Mouse (Mus musculus): ENCODE measurements at regions not wholly inside any gene's neighbourhood (a gene's known extent, or its start where the extent isn't known, plus 50 kb on each side); places are given as distances from the start of the nearest gene placed in this dataset.

DNA sequence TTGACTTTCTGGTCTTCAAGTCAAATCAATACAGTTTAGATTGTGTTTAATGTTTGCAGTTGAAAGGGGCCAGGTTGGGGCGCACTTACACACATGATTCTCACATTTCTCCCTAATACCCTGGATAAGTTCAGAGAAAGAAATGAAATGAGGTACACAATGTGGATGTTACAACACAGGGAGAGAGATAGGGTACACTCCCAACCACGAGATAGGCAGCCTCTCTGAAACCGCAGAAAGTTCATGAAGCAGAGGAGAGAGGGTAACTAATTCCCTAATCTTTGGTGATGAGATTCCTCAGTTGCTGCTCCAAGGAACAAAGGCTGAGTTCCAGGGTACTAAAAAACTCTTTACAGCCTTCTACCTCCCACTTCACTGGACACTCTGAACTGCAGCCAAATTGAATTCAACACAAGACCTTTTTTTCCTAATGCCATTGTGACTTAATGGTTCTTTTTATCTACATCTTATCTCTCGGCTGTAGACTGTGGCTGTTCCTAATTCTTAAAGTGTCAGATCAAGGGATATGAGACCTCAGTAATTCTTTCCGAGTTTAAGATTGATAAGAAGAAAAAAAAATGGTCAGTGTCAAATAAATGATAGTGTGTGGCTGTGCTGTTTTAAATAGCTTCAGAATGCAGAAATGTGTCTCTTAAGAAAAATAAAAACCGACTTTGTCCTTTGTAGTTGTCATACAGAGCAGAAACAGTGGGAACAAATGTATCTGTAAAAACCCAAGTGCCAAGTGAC lies 193.8 kb upstream of the Atp2b1 start:
- no peak for DNase-seq

DNA sequence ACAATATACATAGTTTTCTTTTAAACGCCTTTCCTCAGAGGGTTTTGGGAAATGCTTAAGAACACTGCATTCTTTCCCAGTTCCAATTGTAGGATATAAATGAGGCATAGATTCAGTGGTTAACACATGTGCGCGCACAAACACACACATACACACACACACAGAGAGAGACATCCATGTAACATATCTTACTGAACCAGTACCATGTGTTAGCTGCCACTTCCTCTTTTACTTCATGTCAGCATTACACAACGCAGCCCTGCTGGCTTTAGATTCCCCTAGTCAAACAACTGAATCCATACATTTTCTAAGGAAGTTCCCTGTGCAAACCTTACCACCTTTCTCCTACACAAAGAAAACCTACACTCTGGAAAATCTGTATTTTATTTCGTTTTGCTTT lies 189.1 kb upstream of the Atp2b1 start:
- no peak for DNase-seq

DNA sequence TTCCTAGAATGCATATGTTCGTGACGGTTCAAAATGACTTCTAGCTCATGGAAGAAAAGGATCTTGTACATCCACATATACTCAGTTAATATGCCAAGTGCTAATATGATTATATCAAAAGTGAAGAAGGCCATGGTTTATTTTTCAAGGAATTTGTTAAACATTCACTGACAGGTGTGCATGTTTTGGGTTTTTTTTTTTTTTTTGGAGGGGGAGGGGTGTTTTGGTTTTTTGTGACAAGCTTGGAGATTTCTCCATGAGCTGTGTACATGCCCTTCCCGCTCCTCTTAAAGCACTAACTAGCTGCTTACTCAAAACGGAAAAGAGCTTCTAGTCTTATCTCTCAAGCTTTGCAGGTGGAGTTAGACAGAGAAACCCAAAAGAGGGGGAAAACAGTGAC lies 187.1 kb upstream of the Atp2b1 start:
- DNase-seq, result no peak

DNA sequence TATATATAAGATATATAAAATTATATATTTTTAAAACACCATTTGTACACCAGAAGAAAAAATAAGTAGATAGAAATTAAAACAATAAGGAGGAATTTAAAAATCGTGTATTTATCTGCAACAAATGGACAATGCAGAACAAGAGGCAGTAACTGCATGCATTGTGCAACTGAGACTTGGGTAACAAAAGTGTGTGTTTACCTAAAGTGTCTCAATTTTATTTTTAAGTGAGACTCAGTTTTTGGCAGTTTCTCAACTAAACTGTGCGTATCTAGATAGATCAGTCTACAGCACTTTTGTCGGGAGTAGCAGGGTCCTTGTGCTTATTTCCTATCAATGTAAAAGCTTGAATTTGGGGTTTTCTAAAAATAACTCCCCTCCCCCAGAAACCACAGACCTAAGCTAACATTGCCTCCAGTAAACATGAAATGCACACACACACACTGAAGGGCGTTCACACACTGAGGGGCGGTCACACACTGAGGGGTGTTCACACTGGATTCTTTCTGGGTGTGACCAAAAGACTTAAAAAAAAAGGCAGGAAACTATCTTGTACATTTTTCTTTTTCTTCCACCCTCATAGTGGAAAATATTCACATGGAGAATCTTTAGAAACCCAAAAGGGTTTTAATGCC lies 185.7 kb upstream of the Atp2b1 start:
- DNase-seq, result no peak

DNA sequence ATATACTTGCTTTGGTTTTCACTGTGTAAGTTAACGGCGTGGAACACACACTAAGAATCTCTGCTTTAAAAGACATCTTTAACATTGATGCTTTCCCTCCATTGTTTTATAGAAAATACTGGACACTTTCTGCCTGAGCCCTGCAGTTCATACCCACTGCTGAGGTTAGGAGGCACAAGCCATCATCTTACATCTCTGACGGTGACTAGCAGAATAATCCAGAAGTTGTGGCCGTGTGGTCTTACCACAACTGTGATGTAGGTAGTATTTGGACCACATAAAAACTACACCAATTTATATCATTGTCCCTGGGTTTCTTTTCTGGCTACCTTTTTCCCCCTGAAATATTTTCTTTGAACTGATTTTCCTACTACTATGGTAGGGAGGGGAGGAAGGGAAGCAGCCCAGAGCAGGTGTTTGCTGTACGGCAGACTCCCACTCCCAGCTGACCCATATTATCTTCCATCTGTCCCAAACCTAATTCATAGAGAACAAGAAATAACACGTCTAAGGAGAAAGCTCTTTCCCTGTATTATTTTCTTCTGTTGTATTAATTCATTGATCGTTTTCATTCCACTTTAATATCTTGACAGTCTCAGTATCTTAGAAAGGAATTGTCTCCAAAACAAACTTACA lies 180.1 kb upstream of the Atp2b1 start:
- no peak for DNase-seq

DNA sequence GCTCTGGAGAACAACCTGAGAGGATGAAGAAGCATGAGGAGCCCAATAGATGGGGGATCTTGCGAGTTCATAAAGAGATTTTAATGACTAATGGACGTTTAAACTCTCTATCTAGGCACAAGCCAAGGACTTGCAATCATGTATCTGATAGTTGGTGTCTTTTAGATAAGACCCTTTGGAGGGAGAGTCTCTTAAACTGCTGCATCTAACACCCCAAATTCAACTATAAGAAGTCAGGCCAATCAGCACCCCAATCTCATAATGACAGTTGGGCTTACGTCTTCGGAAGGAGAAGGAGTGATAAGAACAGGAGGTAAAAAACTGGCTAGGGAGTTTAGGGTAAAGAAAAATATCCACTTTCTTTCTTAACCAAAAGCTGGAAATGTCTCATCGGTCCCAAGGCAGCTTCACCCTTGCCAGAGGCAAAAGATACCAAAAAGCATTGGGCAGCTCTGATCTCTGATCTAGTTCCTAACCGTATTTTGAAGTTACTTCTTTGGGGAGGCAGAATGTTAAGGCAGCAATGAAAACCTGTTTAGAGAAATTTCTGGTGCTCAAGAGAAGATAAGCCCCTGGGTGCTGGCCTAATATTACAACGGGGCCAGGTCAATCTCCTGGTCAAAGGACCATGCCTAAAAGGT lies 173.6 kb upstream of the Atp2b1 start:
- no peak for DNase-seq

DNA sequence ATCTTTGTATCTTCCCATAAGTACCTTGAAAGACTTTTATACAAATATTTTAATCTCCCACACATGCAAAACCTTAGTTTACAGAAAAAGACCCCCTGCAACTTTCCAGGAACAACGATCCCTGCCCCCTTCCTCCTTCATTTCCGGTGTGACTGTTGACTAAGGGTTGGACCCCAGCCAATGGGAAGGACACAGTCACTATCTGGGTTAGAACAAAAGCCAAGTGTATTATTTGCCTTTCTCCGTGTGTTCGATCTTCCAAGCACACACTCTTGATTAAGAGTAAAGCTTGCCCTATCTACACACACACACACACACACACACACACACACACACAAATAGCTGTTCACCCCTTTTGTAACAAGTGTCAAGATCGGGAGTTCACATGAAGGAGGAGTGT lies 172.8 kb upstream of the Atp2b1 start:
- peak; percentile 26 for DNase-seq

DNA sequence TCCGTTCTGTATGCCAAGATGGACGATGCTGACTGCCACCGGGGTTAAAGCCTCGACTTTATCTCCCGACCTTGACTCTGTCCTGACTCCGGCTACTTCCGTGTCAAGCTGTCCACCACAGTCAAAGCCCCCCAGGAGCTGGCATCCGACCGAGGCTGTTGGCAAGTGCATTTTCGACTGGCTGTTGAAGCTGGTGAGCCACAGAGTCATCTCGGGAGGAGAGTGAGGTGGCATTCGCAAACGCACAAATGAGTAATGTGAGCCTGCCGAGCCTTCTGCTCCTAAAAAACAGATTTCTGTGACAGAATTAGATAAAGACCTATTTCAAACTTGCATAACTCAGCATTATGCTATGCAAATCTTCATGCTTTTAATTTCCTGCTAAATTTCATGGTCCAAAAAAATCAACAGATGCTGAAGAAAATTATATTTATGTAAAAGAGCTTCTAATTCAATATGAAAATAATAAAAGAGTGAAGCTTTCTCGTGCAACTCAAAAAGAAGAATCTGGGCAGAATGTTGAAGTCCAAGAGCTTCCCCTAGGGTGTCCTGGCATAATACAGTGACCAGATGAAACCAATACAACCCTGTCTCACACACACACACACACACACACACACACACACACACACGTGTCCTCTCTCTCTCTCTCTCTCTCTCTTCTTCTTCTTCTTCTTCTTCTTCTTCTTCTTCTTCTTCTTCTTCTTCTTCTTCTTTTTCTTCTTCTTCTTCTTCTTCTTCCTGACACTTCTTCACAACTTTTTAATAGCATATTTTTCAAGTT lies 171.2 kb upstream of the Atp2b1 start:
- peak; percentile 54 for DNase-seq

DNA sequence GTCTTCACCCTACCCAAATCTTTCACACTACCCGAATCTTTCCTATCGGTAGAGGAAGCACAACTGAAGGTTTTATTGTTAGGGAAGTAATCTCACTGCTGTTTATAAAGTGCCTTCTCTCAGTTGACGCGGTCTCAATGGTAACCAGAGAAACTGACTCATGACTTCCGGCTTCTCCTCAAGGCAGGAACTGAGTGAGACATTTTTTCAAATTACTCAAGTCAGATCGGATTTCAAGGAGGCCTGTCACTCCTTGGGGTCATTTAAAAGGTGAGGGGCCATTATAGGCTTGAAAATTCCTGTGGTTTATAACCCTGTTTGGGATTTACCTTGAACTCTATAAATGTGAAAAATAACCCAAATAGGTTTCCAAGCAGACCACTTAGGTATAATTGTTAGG lies 170.0 kb upstream of the Atp2b1 start:
- peak; percentile 6 for DNase-seq

DNA sequence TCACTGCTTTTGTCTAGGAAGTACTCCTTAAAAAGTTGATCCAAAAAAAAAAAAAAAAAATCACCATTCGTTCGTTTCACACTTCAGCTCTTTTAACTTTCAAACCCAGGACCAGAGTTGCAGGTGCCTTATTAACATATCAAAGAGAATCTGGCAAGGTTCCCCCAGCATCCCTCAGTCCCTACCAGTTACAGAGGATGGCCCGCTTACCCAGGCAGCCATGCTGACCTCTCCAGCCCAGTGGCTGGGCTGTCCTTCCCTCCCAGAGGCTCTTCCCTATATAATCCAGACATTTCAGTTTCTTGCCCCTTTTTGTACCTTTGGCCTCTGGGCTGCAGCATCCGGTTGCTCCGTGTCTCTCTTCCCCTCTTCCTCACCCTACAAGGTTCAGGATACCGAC lies 169.5 kb upstream of the Atp2b1 start:
- DNase-seq, result no peak

DNA sequence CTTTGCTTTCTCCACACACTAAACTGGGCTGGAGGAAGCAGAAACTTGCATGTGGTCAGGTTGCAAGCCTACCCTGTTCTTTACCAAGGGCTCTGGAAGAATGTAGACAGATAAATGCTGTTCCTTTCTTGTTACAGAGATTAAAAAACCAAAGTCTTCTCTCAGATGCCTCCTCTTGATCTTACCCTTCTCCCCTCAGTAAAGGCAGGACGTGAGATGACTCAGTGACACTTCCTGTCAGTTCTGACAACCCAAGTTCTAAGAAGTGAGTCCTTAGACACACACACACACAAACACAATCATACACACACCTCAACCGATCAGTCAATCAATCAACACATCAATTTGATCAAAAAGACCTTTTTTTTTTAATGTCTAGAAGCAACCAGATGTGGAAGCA lies 168.8 kb upstream of the Atp2b1 start:
- no peak for DNase-seq

DNA sequence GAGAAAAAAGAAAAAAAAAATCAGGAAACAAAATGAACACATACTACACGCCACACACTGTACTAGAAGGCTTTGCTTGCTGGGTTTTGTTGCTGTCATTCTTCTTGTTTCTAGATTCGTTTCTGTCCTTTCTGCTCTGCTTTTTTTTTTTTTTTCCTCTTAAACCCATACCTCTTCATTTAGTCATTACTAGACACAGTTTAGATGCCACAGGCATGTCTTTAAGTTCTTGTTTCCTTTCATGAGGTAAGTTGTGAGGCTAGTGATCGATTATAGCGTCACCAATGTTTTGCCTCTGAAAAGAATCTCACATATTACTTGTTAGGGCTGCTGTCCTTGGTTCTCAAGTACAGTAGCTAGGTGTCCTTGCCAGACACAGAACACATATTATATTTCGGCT lies 168.3 kb upstream of the Atp2b1 start:
- no peak for DNase-seq

DNA sequence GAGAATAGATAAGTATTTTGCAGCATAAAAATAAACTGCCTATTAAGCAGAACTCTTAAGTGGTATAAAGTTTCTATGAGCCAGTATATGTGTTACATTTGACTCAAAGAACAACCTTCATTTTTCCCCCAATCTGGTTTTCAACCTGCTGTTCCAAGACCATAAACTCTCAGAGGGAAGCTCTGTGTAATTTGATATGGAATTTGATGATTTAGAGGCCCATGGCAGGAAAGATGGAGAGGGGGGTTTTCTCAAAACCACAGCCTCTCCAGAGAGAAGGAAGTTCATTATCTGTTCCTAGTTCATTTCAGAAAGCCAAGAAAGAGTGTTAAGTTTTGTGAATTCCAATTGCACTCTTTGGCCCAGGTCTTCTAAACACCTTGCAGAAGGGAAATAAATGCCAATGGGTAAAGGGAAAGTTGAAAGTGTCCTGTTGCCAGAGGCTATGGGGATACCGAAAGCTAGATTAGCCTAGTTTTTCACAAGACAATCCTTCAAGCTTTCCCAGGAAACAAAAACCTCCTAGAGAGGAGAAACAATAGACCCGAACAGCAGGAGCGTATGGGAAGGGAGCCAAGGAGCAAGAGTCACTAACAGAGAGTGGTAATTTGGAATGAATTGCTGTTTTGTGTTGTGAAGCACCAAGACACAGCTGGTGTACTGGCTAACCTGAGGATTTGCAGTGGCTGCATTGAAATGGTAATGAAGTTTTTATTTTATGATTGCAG lies 165.2 kb upstream of the Atp2b1 start:
- DNase-seq, result peak; percentile 3

DNA sequence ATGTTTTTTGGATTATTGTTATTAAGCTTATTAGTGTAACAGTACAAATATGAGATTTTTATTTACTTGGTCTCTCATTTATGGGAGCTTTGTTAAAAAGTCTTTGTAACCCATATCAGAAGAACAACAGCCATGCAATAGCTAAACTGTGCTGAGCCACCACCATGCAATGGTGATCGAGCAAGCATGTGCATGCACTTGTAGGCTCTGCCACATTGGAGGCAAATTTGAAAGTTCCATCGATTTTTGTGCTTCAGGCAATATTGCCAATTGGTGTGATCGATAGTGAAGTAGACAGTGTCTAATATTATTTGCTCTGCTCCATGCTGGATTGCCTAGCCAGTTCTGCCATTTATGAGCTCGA lies 164.6 kb upstream of the Atp2b1 start:
- no peak for DNase-seq

DNA sequence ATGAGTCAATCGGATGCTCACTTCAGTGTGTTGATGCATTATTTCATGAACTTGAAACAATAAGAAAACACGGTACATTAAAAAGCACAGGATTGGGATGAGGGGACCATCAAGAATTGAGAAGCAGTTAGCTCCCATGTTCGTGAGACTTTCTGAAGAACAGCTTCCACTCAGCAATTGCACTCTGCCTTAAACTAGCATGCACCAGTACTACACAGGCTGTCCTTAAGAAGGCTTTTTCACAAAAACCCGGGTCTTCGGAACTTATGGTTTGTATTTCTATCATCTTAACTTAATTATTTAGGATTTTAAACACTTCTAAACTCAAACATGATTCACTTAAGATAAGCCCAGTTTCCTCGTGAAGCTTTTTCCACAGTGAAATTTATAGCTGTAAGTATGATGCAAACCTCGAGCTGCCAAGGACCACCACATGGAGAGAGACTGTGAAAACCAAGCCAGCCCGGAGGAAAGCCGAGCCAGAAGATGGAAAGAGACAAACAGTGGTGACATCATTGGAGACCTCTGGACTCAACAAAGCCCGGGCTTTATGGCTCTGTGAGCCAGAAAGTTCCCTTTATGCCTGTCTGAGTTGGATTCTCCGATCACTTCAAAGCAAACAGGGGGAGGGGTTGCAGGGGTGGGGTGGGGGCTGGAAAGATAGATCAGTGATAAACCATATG lies 162.7 kb upstream of the Atp2b1 start:
- DNase-seq, result peak; percentile 16

DNA sequence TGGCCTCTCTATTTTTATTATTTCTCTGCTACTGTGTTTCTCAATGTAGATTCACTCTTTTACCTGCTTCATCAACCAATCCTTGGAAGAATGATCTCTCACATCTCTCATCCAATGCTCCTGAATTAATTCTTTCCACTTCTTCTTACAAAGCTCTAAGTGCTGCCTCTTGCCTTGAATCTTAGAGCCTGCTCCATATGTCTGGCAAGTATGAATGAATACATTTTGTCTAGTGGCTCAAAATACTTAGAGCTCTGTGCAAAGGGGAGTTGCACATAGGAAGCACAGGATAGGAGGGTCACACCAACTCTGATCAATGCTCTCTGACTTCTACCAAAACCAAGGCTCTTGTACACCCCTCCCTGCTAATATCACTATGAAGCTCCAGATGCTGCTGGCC lies 153.1 kb upstream of the Atp2b1 start:
- DNase-seq, result no peak

DNA sequence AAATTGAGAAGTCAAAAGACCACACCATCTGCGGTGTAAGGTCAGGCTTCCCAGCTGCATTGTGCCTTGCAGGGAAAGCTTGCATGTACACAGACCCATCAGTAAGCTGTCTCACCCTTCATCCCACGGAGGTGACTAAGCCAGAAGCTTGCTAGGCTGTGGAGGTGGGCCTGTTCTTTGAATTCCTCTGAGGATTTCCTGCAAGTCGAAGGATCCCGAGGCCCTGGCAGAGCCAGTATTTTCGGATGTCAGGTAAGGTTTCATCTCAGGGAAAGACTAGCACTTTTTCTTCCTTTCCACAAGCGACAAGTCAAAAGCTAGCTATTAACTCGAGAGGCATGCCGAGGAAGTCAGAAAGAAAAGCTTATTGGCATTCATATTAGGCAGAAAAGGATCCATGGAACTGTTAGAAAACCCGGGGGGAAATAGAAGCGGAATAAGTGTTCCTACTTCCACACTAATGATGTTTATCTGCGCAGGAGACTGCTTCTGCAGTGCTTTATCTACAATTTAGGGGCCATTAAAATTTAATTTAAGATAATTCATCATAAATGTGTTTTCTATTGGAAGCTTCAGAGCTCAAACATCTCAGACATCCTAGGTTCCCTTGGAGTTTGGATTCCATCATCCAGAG lies 148.3 kb upstream of the Atp2b1 start:
- no peak for DNase-seq

DNA sequence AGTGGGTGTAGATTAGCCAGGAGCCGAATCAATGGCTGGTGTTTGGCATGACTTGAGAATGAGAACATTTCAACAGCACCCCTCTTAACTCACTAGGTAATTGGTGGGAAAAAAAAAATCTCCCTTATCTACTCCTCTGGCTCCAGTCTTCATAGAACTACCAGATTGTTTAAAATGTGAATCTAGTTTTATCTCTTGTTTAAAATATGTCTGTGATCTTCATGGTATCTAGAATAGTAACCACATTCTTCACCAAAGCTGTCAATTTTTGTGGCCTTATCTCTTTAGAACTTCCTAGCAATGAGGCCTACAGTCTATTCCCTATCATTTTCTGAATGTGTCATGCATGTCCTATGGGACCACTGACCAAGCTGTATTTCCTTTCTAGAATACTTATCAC lies 134.4 kb upstream of the Atp2b1 start:
- no peak for DNase-seq

DNA sequence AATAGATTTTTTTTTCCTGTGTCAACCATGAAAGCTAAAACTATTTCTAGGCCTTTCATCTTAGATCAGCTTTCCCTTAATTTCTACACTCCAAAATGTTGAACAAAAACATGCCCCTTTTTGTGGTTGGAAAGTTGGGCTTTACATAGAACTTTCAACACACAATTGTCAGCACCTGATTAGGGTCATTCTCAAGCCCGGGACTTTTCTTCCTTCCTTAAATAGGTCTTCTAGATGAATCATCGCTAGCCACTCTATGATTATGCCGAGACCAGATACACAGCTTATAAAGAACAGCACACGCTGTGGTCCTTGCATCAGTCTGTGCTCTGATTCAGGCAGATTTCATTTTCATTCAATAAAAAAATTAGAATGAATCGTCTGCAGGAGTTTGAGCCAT lies 133.3 kb upstream of the Atp2b1 start:
- DNase-seq, result no peak

DNA sequence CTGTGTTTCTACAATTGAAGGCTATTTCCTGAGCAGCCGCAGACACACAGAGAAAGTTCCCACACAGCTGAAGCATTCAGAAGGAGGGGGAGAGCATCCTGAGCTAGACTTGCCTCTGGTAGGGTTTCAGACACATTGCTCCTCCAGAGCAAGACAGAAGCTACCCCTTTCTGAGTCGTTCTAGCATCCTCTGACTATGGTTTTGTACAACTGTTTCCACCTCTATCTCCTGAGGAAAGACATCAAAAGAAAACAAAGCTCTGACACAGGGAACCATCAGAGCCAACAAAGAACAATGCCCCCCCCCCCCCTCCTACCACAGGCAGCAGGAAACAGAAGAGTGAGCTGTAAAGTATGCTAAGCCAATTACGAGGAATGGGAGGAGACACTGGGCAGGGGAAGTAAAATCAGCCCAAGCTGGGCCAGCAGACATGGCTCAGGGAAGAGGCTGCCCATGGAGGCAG lies 132.3 kb upstream of the Atp2b1 start:
- no peak for DNase-seq

DNA sequence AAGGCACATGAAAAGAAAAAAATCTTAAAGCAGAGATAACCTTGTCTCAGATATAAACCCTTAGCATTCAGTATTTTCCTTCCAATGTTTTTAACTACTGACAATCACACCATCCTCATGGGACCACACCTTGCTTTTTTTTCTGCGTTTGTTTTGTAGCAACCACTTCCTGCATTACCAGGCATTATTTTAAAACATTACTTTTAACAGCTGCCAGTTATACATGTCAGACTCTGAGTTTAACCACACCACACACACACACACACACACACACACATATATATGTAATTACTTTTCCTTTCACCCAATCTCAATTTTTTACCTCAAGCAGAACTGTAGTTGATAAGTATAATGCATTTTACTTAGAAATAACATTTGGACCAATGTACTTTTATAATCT lies 128.8 kb upstream of the Atp2b1 start:
- DNase-seq, result no peak

All from adrenal gland, postnatal 10 days (tissue).